Mouse (Mus musculus) cerebellum, adult (tissue): ENCODE measurements around the gene Ppp1r15a.

Experiments used
- ATAC-seq: cut with Nextera tagmentation; 2 replicates; pipeline ENCODE4 v1.9.2; 2017; ENCODE audit warnings: mild to moderate bottlenecking, moderate library complexity, mixed read lengths; ENCODE audit not compliant: insufficient number of reproducible peaks, low FRiP score, low TSS enrichment

Gene Ppp1r15a

DNA sequence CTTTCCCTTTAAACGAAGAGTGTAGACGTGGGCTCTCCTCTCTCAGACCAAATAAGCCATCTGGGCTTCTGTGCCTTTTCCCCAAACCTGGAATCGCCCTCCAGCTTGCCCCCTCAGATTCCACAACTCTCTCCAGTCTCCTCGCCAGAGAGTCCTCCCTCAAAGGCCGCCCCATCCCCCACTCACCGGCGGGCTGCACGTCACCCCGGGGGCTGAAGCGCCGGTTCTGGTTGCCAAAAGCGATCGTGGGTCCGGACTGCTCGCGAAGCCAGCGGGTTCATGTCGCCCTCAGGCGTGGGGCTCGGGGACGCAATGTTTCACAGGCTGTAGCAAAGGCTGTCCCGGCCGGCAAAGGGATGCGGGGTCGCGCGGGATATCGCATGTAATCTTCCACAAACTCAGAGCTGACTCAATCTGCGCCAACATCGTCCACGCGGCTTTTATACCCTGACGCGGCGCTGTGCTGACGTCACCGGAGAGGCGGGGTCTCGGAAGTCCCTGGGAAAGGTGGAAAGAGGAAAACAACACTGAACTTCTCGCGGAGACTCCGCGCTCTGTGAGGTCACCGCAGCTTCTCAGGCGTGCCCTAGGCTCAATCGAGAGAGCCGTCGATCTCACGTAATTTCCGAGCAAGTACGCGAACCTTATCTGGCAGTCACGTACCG, at the start of gene Ppp1r15a, which contains the start of gene Plekha4:
Gene Ppp1r15a, minus strand, starts transcription at position 460 of the 665 bp plus-strand sequence.
Gene Plekha4, plus strand, starts transcription at position 522 of the 665 bp plus-strand sequence.
- ATAC-seq: peak; percentile 71; the same call in 1 of the 2 replicates

DNA sequence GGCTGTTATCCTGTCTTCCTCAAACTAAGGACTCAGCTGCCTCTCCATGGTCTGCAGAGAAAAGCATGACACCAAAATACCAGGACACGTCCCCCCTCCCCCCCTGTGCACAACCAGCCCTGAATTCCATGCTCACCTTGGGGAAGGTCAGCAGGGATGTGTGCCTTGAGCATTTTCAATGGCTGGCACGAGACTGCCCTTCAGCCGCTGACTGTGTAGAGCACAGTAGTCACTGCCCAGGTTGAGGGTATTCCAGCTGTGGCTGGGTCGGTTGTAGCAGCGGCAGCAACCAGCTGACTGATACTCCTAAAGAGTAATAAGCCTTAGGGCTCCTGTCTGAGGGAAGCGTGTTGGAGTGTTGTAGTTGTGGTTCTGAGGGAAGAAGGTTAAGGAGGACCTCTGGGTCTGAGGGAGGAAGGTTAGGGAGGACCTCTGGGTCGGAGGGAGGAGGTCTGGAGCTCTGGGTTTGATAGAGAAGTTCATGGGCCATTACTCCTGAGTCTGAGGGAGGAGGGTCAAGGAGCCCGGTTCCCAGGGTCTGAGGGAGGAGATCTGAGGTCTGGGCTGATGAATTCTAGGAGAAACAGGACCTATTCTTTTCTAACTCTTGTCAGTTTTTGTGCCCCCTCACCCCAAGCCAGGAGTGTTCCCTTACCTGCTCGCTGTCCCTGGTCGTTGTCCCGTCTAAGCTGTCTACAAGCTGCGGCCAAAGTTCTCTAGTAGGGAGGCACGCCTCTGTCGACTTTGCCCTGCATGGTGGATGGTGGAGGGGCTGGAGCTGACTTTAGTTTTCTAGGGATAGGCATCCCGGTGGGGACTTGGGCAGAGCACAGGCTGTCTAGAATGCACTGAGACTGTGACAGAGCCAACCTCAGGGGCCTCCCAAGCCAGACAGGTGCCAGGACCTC, 48.7 kb upstream of the Ppp1r15a start:
- no peak for ATAC-seq

DNA sequence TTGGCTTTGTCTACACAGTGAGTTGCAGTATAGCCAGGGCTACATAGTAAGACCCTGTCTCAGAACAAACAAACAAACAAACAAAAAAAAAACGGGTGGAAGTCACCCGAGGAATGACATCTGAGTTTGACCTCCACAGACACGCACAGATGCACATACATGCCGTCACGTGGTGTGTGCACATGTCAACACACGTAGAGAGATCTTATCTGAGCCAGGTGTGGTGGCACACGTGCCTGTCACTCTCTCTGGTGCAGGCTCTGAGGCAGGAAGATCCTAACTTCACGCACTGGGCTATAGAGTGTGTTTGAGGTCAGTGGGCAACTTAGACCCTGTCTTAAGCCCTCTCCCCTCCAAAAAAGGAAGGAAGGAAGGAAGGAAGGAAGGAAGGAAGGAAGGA, 47.9 kb upstream of the Ppp1r15a start:
- no peak for ATAC-seq

DNA sequence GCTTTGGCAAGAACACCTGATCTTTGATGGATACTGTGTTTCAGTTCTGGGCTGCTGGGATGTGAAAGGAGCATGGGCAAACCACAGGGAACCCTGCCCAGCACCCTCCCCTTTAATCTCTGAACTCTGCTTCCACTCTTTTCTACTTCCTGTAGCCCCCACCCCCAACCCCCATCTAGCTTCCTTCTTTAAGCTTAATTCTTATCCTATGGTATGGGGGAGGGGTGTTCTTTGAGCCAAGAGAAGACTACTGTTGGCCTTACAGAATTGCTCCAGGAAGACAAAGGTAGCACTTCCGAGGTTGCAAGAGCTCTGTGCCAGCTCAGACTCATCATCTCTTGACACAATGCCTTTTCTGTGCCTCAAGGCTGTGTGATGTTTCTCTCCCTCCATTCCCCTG, 45.9 kb upstream of the Ppp1r15a start:
- no peak for ATAC-seq

DNA sequence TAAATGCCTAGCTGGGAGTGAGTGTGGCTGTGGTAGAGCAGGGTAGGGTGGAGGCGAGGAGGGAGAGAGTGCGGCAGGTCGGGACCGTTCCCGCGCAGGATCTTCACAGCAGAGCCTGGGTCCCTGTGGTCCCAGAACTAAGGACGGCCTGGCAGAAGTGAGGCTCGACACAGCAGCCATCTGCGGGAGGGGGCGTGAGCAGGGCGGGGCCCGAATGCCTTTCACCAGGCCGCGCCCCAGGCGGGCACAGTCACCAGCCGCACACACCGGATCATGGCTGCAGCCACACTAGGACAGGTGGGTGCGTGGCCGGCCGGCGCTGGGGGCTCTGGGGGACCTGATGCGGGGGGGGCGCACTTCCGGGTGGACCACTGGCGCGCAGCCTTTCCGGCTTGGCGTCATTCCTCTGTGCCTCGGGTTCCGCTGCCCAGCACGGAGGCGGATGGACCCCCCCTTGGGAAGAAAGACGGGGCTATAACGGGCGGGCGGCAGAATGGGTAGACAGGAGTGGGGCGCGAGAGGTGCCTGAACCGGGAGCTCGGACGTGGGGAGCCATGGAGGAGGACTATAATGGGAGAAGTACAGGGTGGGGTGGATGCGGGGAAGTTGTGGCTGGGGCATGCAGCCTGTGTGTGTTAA, 44.2 kb upstream of the Ppp1r15a start, which contains the start of gene Bcat2:
Gene Bcat2, plus strand, starts transcription at position 51 of the 639 bp plus-strand sequence.
- peak; percentile 60; the same call in 1 of the 2 replicates for ATAC-seq

DNA sequence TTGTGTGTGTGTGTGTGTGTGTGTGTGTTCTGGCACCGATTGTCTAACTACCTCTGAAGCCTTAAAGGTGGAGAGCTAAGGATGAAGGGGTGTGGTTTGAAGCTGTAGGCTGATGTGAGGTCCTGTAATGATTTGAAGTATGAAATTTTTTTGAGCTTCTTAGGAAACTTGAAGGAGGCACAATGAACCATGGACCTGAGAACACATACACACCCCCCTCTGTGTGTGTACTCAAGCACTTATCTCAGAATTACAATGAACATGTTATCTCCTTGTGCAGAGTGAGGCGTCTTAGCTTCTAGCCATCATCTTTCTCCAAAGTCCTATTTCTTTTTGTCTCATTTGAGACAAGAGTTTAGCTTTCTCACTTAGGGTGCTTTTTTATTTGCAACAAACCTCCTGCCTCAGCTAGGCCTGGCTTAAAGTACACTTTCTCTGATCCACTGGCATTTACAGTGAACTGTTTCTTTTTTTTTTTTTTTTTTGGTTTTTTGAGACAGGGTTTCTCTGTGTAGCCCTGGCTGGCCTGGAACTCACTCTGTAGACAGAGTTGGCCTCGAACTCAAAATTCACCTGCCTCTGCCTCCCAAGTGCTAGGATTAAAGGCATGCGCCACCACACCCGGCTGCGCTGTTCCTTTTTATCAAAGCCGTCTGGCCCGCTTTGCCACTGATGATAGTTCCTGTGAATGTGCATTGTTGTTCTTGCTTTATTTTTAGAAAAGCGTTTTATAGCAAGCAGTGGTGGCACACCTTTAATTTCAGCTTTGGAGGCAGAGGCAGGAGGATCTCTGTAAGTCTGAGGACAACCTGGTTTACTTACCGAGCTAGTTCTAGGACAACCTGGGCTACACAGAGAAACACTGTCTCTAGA, 42.8 kb upstream of the Ppp1r15a start:
- no peak for ATAC-seq

DNA sequence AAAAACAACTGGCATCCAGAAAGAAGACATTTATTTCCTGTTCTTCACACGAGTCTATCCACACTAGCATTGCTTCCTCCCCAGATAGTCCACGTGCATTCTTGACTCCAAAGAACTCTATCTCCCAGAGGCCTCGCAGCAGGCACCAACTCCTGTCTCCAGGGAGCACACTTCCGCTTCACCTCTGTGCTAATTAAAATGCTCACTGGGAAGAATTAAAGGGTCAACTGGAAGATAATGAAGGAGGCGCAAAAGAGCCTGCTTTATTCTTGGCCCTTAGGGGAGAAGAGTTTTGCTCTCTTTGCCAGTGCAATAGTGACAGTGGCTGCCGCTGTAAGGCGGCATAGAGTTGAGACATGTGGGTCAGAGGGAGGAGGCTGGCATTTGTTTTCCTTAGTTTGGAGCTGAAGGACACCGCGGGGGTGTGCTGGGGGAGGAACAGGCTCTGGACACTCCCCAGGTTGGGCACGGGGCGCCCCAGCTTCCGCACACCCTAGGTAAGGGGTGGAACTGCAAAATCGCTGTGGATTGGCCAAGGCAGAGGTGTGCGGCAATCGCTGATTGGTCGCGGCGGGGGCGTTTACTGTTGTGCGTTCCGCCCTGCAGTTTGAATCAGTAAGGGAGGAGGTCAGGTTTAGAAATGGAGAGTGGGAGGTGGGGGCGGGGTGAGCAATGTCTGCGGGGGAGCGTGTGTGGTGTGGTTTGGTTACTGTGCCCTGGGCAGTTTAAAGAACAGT, 41.9 kb upstream of the Ppp1r15a start:
- peak; percentile 94 for ATAC-seq

DNA sequence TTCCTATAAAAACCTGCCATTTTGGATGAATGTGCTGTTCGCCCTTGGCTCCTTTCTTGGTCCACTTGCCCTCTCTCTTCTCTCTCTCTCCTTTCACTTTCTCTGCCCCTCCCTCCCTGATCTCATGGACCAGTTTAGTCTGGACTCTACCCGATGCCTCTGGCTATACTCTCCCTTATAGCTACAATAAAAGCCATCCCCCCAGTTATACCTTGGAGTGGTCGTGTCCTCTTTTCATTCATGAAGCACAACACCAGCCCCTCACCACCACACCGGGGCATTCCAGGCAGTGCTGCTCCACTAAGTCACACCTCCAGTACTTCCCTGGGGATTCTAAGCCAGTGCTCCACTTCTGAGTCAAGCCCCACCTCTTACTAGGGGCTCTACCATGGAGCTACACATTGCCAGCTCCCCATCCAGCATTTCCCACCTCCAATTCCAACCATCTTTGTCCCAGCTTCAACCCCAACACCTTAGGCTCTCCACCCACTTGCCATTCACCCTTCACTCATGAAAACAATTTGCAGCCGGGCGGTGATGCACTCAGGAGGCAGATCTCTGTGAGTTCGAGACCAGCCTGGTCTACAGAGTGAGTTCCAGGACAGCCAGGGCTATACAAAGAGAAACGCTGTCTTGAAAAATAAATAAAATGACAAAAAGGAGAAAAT, 41.2 kb upstream of the Ppp1r15a start:
- ATAC-seq: no peak

DNA sequence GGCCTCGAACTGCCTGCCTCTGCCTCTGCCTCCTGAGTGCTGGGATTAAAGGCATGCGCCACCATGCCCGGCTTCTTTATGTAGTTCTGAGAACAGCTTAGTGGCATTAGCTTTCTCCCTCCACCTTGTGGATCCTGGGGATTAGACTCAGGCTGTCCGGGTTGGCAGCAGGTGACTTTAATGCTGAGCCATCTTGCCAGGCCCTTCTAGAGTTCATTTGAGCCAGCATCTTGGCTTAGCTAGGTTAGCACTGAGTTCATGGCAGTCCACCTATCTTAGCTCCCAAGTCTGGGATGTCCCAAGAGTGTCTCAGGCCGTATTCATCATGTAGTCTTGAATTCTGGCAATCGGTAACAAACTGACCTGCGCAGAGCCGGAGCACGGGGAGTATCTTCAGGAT, 39.4 kb upstream of the Ppp1r15a start:
- no peak for ATAC-seq

DNA sequence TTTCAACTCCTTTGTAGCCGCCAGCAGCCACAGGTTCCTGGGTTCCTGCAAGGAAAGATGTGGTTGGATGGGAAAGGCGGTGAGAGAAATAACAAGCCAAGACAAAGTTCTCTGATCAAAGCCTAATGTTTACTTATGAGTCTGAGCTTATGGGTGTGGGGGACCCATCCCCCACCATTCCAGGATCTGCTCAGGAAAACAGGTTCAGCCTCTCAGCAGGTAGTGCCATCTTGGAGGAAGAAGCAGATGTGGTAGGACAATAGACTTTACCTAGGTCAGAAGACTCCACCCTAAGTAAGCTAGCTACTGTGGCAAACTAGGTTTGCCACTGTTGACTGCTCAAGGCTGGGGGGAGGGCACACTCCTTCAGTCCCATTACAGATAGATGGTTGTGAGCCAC, 38.7 kb upstream of the Ppp1r15a start:
- no peak for ATAC-seq

DNA sequence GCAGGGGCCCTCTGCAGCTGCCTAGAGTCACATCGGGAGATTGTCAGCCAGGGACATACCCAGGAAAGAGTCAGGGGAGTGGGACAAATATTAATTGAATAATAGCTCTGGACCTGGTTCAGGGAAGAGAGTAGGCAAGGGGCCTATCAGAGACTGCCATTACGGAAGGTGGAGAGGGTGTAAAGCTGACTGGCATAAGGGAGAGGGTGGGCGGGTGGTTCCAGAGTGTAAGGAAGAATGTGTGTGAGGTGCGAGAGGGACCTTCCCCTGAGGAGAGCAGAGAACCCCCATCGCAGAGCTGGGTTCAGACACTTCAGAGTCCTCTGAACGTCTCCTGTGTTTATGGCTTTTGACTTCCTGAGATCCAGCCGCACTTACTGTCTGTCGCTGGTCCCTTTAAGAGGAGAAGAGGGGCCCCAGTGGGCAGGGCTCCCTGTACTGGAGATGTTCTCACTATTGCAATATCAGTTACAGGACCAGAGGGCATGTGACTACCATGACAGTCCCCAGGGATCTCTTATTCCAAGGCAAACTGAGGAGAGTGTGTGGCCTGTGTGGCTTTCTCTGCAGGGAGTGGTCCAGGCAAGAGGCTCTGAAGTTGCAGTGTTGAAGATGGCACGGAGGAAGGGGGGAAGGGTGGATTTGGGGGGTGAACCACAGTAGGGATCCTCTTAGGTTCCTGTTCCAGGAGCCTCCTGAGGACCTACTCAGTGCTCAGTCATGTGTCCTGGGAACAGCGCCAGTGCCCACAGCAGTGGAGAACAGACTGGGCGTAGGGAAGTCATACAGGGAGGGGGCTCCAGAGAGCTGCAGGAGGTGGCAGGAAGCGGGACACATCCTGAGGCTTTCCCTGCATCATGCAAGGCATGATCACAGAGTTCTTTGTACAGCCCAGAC, 35.8 kb upstream of the Ppp1r15a start:
- no peak for ATAC-seq

DNA sequence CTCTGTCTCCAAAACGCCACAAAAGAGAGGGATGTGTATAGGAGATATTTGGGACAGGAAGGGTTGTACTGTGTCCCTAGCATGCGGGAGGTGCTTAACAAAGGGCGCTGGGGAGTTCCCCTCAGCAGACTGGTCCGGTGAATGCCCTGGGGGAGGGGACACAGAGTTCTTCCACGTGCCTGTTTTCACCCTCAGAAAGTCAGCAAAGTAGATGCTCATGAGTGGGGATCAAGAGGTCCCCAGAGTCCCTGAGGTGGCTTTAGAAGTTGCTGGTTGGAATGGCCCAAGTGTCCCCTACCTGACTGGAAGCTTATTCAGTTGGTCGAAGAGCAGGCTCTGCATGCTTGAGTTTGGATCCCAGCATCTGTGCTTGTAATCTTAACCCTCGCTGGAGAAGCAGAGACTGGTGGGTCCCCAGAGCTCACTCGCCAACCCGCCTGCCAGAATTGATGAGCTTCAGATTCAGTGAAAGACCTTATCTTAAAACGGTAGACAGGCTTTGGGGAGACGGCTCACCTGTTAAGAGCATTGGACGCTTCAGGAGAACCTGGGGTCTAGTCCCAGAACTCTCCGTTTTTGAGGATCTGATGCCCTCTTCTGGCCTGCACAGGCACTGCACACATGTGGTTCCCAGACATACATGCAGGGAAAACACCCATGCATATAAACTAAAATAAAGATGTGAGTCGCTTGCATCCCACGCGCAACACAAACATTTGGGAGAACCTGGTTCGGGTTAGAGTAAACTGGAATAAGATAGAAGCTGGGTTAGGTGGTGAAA, 35.0 kb upstream of the Ppp1r15a start:
- ATAC-seq: no peak

DNA sequence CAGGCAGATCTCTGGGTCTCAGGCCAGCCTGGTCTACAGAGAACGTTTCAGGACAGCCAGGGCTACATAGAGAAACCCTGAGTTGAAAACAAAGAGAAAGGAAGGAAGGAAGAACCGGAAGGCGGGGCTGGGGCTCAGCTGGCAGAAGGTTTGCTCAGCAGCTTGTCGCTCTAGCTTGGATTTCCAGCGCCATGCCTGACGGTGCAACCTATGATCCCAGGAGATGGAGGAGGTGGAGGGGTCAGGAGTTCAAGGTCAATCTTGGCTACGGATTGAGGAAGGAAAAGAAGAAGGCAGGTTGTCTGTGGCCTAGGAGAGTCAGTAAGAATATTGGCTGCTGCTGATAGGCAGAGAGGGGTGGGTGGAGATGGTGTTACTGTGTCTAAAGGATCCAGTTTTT, 34.2 kb upstream of the Ppp1r15a start:
- ATAC-seq: no peak

DNA sequence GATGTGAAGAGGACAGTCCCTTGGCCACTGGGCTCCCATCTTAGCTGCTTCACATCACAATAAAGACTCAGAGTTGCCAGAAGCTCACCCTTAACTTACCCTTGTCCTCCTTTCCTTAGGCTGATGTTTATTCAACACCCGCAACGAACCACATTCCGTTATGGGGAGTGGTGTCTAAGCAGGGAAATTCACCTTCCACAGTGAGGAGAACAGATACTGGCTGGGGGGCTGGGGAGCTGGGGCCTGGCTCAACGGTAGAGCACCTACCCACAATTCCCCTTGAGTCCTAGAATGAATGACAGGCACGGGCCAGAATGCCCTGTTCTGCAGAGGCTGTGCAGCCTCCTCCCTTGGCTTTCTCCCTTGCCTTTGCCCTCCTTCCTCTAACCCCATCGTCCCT, 32.8 kb upstream of the Ppp1r15a start:
- ATAC-seq: no peak

DNA sequence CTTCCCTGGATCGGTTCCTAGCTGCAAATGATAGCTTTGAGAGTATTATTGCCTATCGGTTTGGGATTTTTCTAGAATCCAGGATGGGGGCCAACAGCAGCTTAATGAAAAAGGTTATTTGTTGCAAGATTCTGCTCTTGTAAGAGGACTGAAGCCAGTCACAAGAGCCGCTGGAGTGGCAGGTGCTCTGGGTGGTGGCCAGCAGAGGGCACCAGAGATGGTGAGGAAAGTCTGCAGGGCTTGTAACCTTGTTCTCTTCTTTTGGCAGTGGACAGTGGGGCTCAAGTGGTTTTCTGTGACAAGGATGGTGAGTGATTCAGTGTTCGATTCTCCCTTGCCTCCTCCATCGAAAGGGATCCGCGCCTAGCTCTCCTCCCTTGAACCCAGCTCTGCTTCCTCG, 29.7 kb upstream of the Ppp1r15a start:
- peak; percentile 45; the same call in 1 of the 2 replicates for ATAC-seq

DNA sequence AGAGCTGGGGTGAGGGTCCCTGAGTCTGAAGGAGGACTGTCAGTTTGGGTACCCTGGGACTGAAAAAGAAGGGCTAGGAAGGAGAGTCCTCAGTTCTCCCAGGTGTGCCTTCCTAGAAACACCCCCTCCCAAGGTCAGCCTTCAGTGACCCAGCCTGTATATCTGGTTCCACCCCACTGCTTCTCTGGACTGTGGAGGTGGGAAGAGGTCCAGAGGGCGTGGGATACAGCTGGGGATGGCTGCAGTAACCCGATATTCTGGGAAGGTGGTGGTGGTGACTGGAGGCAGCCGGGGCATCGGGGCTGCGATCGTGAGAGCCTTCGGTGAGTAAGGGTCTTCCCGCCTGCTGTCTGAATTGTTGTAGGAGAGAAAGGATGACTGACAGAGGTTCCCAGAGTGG, 28.7 kb upstream of the Ppp1r15a start, which contains the start of gene Hsd17b14:
Gene Hsd17b14, plus strand, starts transcription at position 150 of the 400 bp plus-strand sequence.
- no peak for ATAC-seq

DNA sequence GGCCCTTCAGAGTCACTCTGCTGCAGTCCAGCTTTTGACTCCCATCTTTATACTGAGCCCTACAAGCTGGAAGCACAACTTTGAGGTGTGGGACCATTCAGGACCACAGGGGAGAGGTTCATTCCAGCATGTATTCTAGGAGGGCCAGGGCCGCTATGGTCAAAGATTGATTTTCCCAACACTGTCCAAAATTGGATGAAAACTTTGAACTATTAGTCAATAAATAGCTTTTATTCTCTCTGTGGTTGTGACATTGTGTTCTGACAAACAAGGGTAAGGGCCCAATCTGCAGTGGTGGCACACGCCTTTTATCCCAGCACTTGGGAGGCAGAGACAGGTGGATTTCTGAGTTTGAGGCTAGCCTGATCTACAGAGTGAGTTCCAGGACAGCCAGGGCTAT, 27.9 kb upstream of the Ppp1r15a start:
- ATAC-seq: no peak
